Mouse (Mus musculus) testis, adult 2 months (tissue): Measurements from ENCODE around the gene Ctu1.

Experiments used
- CTCF ChIP-seq: fragments of 200-500 bp; IDR thresholded peaks from 2 replicates; pipeline ENCODE4 v1.5.1; 2012; ENCODE audit warnings: low read depth, mild to moderate bottlenecking, inconsistent platforms, low read length, moderate library complexity; ENCODE audit not compliant: control insufficient read depth, insufficient read depth, insufficient replicate concordance
- POLR2A ChIP-seq: fragments of 200-500 bp; IDR thresholded peaks from 2 replicates; pipeline ENCODE4 v1.6.1; 2012; ENCODE audit warnings: low read depth, mild to moderate bottlenecking, inconsistent platforms, low read length, moderate library complexity; ENCODE audit not compliant: control insufficient read depth

DNA sequence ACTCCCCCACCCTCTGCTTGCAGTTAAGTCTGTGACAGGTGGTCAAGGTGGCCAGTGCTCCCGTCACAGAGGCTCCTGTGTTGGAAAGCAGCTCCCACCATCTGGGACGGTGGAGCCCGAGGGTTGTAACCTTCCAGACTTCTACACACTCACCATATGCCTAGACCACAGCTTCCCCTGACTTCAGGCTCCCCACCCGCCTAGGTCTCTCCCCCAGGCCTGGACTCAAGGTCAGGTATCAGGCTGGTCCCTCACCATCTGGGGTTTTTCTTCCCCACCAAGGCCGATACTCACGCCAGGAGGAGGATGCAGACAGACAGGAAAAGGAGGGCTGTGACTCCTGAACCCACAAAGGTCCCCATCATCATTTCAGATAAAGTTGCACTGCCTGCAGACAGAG is 15.6 kb upstream of the Ctu1 start:
- no peak for TF ChIP-seq CTCF
- no peak for TF ChIP-seq POLR2A
